Mouse (Mus musculus) urinary bladder, postnatal 4 days (tissue): Measurements from ENCODE around the gene Pisd.
"Not testable (repeated sequence)": the region's sequence is repeated elsewhere in the genome, so short reads cannot be mapped to it uniquely, and the experiment has no call there.

ENCODE experiments used
- DNase-seq, 2 experiments: peaks; one replicate each; pipeline ENCODE4 v3.0.0; 2021 to 2022; ENCODE audit warnings: low spot score in 2 of 2

Pisd gene

DNA sequence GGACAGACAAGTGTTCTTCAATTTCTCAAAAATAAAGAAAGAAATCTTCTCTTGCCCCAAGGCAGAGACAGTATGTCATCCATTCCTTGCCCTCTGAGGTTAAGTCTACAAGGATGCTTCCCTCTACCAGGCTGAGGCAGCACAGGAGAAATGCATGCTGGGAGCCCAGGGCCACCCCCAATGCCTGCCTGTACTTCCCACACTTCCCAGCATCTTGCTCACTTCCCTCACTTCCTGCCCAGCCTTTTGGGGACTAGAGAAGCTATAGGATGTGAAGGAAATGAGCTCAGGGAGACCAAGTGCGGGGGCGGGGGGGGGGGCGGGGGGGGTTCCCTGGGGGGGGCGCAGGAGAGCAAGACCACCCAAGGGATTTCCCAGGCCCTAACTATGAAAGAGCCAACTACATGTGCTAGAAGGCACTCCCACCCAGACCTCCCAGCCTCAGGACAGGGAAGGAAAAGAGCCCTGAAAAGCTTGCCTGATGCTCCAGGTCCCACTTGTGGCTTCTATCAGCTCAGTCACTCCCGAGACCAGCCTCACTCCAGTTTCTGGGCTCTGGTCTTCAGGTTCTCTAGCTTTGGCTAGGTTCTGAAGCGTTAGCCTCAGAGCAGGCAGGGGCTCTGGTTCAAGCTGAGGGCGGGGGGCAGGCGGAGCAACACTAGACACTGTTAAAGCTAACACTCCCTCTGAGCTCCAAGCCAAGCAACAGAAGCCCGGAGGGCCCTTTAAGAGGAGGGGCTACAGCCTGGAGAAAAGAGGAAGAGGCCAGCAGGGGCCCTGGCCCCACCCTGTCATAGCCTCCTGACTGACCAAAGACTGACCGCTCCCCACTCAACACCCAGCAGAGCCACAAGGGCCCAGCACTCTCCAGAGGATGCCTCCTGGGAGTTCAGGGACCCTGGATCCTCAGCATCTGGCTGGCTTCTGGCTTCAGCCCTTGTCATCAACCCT lies 39.5 kb downstream of the Pisd start:
- DNase-seq: peak; percentile 80 to 84

DNA sequence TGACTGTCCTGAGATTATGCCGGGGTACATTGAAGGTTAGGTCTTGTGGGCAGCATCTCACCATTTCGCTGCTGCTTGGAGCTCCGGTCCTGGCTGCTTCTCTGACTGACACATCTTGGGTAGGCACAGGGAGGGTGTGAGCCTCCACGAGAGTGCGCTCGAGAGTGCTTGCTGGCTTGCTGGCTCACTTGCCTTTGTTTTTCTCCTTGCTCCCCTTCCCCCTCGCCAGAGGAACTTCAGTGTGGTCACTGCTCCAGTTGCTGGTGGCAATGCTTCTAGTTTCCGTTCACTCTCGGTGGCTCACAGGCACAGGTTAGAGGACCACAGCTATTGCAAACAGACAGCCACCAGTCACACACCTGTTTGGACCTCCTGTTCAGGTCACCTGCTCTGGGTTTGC lies 43.3 kb downstream of the Pisd start:
- DNase-seq: no peak

DNA sequence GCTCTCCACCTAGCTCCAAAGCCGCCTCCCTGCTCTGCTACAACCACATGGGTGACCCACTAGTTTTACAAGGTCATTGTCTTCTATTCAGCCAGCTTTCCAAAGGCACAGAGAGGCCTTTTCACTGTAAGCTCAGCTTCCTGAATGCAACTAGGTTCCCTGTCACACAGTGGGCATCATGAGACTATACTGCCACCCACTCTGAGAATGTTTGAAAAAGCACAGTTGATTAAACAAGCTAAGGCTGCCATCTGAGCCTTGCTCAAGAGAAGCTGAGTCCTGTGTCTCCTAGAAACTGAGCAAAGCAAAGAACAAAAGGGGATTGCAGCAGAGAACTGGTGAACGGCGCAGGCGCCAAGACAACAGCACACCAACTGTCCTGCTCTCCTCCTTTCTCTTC lies 44.1 kb downstream of the Pisd start:
- DNase-seq: not testable (repeated sequence)

DNA sequence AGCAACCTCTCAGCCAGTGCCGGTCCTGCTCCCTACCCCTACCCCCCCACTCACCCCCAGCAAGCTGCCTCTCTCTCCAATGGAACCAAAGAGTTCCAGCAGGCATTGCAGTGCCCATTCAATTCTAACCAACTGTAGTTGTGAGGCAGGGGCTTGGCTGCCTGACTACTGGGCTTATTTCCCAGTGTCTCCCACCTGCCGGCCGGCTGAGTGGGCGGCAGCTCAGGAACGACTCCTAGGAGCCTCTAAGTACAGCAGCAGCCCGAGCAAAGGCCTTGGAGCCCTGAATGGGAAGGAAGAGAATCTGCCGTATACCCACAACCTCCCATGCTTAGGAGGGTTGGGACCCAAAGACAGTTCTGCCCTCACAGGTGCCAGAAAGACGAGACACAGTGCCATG lies 44.6 kb downstream of the Pisd start:
- not testable (repeated sequence) for DNase-seq

DNA sequence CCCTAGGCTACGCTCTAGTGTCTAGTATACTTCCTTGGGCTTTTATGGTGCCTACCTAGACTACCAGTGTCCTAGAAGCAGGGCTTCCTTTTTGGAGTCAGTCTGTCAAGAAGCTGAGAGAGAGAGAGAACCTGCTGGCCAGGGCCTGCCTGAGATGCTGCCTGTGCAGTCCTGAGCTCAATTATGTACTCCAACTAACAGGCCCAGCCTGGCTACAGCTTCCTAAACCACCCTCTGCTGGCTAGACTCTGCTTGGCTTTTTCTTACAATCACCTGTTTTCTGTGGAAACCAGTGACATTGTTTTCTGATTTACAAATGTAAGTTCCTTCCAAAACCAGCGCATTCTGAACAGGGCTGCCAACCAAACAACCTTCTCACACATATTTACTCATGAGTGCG lies 45.3 kb downstream of the Pisd start:
- DNase-seq: no peak

DNA sequence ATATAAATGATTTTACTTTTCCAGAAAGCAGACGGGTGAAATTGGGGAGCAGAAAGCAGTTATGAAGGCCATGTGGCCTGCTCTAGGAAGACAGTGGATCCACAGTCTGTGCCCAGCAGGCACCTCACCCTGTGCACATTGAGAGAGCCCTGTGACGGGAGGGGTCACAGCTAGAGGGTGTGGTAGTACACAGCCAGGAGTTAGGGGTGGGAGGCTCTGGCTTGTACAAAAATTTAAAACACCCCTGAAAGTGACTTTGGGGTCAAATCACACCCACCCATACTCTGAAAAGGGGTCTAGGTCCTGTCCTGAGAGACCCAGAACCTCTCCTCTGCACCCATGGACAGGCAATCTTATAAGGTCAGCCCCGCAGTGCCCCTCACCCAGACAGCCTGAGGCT lies 48.7 kb downstream of the Pisd start:
- DNase-seq: not testable (repeated sequence)

DNA sequence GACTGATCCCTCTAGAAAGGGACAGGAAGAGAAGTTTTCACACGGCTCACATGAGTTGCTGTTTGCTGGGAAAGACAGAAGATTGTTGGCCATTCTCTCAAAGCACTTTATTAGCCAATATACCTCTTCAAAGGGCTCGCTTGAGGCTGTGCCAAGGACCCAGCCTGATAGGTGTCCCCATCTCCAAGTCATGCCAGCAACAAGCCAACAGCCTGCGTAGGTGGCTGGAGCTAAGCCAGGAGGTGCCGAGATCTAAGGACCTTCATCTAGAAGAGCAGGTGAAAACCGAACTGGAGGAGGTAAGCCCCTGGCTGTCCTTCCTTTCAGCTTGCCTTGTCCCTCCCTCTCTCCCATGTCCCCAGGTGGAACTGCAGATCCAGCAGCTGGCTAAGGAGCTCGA lies 49.7 kb downstream of the Pisd start:
- no peak for DNase-seq

DNA sequence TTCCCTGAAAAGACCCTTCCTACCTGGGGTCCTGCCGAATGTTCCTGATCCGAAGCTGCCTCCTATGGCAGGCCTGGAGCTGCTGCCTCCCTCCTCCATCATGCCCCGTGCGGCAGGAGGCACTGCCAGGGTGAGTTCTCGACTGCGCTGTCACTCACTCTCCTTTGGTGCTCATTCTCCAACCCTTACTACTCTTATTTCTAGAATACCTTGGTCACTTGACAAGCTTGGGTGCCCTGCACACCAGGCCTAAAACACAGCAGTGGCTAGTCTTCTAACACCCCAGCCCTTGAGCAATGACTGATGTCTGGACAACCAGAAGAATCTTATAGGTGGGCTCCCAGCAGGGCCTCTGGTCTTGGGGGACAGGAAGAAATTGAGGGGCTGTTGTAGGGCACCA lies 51.6 kb downstream of the Pisd start:
- DNase-seq: not testable (repeated sequence)

DNA sequence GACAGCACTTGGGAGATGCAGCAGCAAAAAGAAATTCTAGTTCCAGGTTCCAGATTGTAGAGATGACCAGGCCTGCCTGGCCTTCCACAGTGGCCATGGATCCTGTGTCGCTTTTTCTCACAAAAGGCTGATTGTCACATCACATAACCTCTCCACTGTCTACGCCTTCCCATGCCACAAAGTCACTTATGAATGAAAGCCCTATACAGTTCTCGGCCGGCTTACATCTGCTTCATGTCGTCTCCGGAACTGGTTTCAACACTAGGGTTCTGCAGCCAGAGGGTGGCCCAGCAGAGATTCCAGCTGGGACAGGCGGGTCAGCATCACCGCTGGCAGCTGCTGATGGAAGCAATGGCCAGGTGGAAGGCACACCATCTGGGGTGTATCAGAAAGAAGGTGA lies 56.6 kb downstream of the Pisd start:
- peak in 1 of 2 experiments; percentile 14 for DNase-seq

DNA sequence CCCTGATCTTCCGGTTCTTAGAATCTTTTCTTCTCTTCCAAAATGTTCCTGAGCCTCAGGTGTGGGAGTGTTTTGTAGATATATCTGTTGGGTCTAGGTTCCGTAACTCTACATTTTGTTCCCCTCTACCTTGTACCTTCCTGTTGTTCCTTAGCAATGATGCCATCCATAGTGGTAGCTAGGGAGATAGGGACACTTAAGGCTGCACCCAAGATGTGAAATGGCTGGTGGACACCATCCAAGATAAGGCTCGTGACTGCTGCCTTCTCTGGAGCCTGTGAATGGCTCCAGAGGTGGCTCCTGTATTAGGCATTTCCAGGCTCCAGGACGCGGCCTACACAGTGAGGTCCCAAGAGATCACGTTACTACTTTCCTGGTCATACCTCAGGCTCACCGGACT lies 57.1 kb downstream of the Pisd start:
- no peak for DNase-seq

DNA sequence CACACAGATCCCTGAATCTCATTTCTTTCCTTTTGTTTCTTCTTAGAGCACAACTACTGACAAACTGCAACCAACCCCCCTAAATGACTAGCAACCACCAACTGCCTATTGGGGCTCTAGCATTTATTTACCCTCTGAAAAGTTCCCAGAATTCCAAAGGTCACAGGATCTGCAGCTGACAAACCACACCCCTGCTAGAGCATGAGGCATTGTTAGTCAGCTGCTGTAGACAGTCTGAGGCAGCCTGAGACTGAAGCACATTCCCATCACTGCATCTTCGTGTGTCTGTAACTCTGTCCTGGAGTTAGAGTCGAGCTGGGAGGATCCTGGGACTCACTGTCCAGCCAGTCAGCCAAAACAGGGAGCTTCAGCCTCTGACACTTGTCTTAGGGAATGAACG lies 60.0 kb downstream of the Pisd start:
- peak in 1 of 2 experiments; percentile 54 for DNase-seq

DNA sequence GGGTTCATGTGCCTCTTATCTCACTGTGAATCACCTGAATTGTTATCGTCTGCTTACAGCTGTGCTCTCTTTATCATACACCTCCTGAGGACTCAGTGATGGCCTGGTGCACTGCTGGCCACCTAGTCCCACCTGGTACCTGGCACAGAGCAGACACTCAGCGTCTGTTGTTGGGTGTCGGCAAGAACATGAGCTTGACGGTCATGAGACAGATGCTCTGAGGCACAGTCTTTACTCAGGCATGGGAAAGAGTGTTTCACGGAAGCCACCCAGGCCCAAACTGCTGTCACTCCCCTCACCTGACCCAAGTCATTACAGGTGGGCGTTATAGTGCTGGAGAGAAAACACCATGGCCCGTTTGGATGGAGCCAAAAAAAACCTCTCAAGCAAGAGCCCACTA lies 61.5 kb downstream of the Pisd start:
- DNase-seq: peak; percentile 15 to 52

DNA sequence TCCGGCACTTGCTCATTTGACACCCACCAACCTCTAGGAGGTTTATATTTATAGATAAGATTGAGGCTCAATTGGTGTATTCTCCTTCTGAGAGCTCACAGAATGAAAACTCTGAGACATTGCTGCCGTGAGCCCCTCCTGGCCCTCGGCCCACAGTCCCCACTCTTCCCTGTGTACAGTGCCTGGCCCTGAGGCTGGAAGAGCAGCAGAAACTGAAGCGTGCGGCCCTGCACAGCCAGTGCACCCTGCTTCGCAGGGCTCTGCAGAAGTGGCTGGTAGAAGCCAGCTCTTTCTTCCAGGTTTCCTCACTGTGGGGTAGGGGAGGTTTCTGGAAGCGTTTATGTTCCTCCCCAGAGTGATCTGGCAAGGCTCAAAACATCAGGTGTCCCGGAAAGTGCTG lies 62.7 kb downstream of the Pisd start:
- DNase-seq: not testable (repeated sequence)

DNA sequence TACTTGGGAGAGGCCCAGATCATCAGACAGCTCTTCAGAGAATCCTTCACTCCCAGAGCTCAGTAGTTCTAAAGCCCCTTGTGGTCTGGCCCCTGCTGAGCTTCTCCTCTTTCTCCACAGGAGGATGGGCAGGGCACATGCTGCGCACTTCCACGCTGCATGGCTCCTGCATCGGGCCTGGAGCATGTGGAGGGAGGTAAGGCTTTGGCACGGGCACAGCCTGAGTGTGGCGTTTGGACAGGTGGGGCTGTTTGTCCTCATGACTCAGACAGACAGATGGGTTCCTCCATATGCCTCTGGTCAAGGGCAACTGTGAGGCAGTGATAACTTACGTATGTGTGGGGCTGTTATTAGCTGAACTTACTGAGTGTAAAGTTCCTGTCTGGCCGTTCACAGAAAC lies 63.2 kb downstream of the Pisd start:
- DNase-seq: no peak

DNA sequence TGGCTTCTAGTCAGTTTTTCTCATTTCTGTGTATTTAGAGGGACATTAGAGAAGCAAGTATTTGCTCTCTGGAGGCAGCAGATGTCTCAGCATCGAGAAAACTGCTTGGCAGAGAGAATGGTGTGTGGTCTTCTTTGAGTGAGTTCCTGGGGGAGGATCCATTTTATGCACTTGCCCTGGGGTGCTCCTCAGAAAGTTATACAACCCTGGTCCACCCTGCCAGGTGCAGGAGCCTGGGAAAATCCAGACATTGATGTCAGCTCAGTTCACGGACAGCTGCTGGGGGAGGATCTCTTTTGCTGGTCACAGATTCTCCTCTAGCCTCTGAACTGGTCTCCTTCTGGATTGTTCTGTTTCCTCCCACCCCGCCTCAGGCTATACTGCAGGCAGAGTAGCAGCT lies 64.1 kb downstream of the Pisd start:
- DNase-seq: peak in 1 of 2 experiments; percentile 16

DNA sequence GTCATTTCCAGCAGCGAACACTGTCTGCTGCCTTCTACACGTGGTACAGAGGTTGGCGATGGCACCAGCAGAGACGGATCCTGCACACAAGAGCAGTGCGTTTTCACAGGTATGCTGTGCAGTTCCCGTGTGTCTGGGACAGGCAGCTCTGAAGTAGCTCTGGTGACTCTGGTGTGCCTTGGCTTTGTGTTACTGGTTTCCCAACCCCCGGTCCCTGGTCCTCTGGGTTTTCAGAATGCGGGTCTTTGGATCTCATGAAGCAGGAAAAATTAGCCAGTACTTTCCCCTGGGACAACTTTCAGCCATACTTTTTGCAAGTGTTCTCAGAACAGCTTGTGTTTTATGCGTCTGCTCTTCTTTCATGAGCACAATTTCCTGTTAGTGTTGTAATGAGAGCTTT lies 65.0 kb downstream of the Pisd start:
- DNase-seq: no peak

DNA sequence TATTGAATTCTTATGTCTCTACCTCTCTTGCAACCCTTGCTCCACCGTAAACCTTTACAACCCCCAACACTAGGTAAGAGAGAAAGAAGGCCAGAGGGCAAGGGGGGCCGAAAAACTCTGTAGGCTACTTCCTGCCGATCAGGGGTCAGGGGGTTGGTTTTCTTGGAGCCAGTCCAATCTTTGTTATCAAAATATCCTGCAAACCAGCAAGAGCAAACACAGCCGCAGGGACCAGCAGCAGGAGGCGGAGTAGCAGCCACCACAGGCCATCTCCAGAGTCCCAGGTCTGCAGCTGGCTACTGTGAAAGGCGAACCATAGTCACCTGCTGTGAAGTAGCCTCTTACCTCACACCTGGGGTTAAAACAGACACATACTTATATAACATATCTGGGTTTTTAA lies 66.5 kb downstream of the Pisd start:
- no peak for DNase-seq

DNA sequence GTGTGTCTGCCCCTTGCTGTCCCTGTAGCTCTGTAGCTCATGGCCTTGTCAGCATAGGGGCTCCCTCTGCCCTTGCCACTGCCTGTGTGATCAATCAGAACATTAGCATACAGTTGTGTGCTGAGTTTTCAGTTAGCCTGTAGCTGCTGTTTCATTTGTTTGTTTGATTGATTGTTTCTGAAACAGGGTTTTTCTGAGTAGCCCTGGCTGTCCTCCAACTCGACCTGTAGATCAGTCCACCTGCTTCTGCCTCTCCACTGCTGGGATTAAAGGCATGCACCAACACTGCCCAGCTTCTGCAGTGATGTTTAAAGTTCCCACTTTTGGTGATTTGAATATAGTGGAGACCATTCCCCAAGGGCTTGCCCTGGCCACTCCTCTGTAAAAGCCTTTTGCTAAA lies 67.7 kb downstream of the Pisd start:
- no peak for DNase-seq

DNA sequence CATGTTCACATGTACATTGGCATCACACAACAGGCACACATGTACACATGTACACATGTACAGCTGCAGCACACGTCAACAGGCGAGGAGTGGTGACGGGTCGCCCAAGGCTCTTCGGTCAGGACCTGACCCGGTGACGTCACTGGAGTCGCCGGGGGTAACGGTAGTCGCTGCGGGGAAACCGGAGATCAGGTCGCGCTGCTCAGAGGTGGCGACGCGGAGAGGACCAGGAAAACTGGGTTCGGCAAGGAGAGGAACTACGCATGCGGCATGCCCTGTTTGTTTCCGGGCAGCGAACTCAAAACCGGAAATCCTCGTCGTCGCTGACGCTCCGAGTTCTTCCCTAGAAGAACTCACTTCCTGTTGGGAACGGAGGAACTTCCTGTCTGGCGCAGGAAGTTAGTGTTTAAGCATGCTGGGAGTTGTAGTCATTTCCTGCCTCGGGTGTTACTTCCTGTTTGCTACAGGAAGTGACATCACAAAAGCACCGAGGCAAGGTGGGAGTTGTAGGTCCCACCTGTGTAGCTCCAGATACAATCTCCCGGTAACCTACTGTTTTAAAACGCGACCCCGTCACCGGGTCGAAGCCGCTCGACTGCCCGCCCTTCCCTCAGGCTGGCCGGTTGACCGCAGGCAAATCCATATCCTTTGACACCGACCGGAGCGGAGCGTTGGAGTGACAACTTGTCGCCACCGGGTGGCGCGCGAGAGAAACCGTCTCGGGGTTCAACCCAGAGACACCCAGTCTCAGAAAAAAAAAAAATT lies 71.6 kb downstream of the Pisd start:
- DNase-seq: peak; percentile 83 to 89

DNA sequence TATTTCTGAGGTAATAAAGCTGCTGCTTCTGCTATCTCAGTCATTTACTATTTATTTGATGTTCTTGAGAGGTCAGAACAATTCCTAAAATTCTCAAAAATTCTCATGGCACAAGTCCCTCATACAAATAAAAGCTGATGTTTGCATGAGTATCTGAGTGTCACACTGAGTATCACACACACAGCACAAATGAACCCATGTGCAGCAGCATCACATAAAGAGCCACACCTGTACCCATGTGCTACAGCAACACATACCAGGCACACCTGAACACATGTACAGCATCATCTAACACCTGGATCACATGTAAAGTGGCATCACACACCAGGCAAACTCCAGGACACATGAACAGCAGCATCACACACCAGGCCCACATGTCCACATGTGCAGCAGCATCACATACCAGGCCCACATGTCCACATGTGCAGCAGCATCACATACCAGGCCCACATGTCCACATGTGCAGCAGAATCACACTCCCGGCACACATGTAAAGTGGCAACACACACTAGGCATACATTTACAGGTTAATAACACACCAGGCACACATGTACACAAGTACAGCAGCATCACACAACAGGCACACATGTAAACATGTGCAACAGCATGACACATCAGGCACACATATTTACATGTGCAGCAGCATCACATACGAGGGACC lies 72.3 kb downstream of the Pisd start:
- DNase-seq: no peak

DNA sequence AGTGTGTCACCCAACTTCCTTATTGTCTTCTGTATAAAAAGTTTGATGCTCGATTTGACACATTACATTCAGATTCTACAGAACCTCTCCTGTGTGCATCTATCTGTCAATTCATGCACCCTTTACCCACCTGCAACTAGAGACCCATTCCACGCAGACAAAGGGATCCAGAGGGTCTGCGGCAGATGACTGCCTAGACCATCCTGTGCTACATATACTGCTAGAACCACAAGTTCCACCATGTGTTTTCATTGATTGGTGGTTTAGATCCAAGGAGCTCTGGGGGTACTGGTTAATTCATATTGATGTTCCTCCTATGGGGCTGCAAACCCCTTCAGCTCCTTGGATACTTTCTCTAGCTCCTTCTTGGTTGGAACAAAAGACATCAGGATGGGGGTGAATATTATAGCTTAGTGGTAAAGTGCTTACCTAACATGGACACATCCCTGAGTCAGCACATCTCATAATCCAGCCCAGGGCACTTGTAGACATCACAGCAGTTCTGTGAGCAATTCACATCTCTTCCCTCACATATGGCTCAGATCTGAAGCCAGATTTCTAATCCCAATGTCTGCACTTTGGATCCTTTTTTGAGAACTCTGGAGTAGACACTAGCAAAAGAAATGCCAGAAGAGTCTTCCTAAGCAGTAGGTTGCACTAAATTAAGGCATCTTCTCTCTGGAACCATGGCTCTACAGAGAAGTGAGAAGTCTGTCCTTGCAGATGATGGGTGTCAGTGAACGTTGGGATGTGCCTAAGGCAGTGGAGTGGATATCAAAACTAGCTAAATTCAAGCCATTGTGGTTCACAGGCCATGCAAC lies 73.0 kb downstream of the Pisd start:
- no peak for DNase-seq

DNA sequence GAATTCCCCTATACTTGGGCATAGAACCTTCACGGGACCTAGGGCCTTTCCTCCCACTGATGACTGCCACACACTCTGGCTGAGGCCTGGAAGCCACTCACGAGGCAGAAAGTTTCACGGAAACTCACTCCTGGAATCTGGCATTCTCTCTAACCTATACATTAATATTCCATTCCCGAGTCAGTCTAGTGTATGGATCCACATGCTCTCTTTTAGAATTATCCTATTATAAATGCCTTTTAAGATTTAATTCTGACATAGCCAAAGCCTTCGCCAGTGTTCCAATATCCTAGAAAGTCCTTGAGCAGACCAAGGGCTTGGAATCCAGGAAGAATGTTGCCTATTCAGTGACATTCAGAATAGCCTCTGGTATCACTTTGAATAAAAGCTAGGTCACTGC lies 74.0 kb downstream of the Pisd start:
- DNase-seq: no peak
